Mouse (Mus musculus) hindbrain, embryonic 11.5 days (tissue): Measurements from ENCODE around the gene Olfr222. TPM values are rescaled to one million over a fixed set of nuclear protein-coding genes. Genes with fewer than 3 reads are reported as not detected.

ENCODE experiments used
- ATAC-seq: fragments of 200-750 bp; cut with Nextera tagmentation; 2 replicates; pipeline ENCODE4 v1.8.0; 2017; ENCODE audit warnings: mild to moderate bottlenecking, moderate TSS enrichment, moderate library complexity; ENCODE audit not compliant: low FRiP score
- DNase-seq: peaks from one replicate; pipeline ENCODE4 v3.0.0-alpha.2; 2015; ENCODE audit warnings: low spot score
- H3K27ac ChIP-seq: fragments of 300-500 bp; sonication (generic); 2 replicates; pipeline ENCODE4 v1.5.1; 2014; ENCODE audit warnings: mild to moderate bottlenecking, low read depth, low read length
- H3K27me3 ChIP-seq: fragments of 300-500 bp; sonication (generic); 2 replicates; pipeline ENCODE4 v1.6.1; 2014; ENCODE audit warnings: mild to moderate bottlenecking, low read length, moderate library complexity, mixed read lengths; ENCODE audit not compliant: control insufficient read depth, insufficient read depth
- H3K36me3 ChIP-seq: fragments of 300-500 bp; sonication (generic); 2 replicates; pipeline ENCODE4 v1.6.1; 2014; ENCODE audit warnings: mild to moderate bottlenecking, low read length, moderate library complexity, mixed read lengths; ENCODE audit not compliant: control insufficient read depth, insufficient read depth
- H3K4me1 ChIP-seq: fragments of 300-500 bp; sonication (generic); replicated peaks from 2 replicates; pipeline ENCODE4 v1.6.1; 2014; ENCODE audit warnings: low read length, mixed read lengths; ENCODE audit not compliant: control insufficient read depth, insufficient read depth
- H3K4me2 ChIP-seq: fragments of 300-500 bp; sonication (generic); replicated peaks from 2 replicates; pipeline ENCODE4 v1.6.1; 2014; ENCODE audit warnings: mild to moderate bottlenecking, low read depth, low read length
- H3K4me3 ChIP-seq: fragments of 300-500 bp; sonication (generic); 2 replicates; pipeline ENCODE4 v1.5.1; 2014; ENCODE audit warnings: low read depth, low read length
- H3K9ac ChIP-seq: fragments of 300-500 bp; sonication (generic); 2 replicates; pipeline ENCODE4 v1.6.1; 2014; ENCODE audit warnings: low read depth, low read length
- H3K9me3 ChIP-seq: fragments of 300-500 bp; sonication (generic); 2 replicates; pipeline ENCODE4 v1.6.1; 2016; ENCODE audit warnings: low read length; ENCODE audit not compliant: control insufficient read depth
- WGBS: fragments of 180-500 bp; shearing (Covaris S2); extraction: QIAGEN DNeasy Blood & Tissue Kit; methylation state at CpG from one replicate; pipeline ENCODE4 v1.1.7; 2014; 5-methylcytosine and 5-hydroxymethylcytosine counted together
- polyA plus RNA-seq: library from polyadenylated mRNA; unstranded; fragments of >200 nt; fragmentation: Nextera tagmentation; extraction: Ambion mirVana; gene quantifications from 2 replicates; pipeline ENCODE4 v1.2.1, GENCODE M21; 2014

Gene Olfr222
- polyA plus RNA-seq, 1 experiment from 2014 or later: not detected

GRCm38 (mm10) chr11:59596950-59597349 is 20.9 kb upstream of the Olfr222 start:
- no peaks in the 10 kb centered on the region for H3K27me3 ChIP-seq
- H3K4me2 ChIP-seq: no peak overlapping the region
- WGBS: 94% methylated on average over 8 of the region's 8 CpGs
- DNase-seq (no peak), ATAC-seq (no peak)
- H3K4me3 ChIP-seq: no peak overlapping the region
- no peaks in the 10 kb centered on the region for H3K9me3 ChIP-seq
- no peaks in the 10 kb centered on the region for H3K36me3 ChIP-seq
- H3K4me1 ChIP-seq: no peaks in the 10 kb centered on the region
- H3K27ac ChIP-seq: no peak overlapping the region
- H3K9ac ChIP-seq: no peak overlapping the region

- Histone ChIP-seq H3K27ac (no peak overlapping the region), H3K27me3 (no peaks in the 10 kb centered on the region), H3K4me2 (no peak overlapping the region), H3K9ac (no peak overlapping the region), H3K9me3 (no peaks in the 10 kb centered on the region), H3K36me3 (no peaks in the 10 kb centered on the region), H3K4me1 (no peaks in the 10 kb centered on the region), H3K4me3 (no peak overlapping the region)
- ATAC-seq (no peak), DNase-seq (no peak)
- 59% methylated on average over 4 of the region's 4 CpGs for WGBS
Observed at GRCm38 (mm10) chr11:59596091-59596490, 20.1 kb upstream of the Olfr222 start.

GRCm38 (mm10) chr11:59593189-59593588 is 17.2 kb upstream of the Olfr222 start, which contains the start of gene Olfr223:
Gene Olfr223 (minus strand): TSS chr11:59593289.
- 81% methylated on average over 6 of the region's 6 CpGs for WGBS
- H3K9ac ChIP-seq: no peak within 1 kb of the TSS
- ATAC-seq: no peak

GRCm38 (mm10) chr11:59589496-59589895 is 13.5 kb upstream of the Olfr222 start:
- Histone ChIP-seq H3K9me3 (no peaks in the 10 kb centered on the region), H3K27me3 (no peaks in the 10 kb centered on the region), H3K27ac (no peak overlapping the region; the same call in 1 of the 2 replicates), H3K9ac (no peak overlapping the region), H3K4me3 (no peak overlapping the region), H3K36me3 (no peaks in the 10 kb centered on the region), H3K4me2 (no peak overlapping the region), H3K4me1 (no peaks in the 10 kb centered on the region)
- DNase-seq (no peak), ATAC-seq (no peak)
- whole genome bisulfite sequencing: 88% methylated on average over 8 of the region's 8 CpGs

More at GRCm38 (mm10) chr11:59593189-59593588, 17.2 kb upstream of the Olfr222 start, which contains the start of gene Olfr223:
- no peak for DNase-seq
- no peaks in the 10 kb centered on the region for H3K27me3 ChIP-seq
- no peaks in the 10 kb centered on the region for H3K4me1 ChIP-seq
- no peak within 1 kb of the TSS for H3K27ac ChIP-seq
- no peak within 1 kb of the TSS for H3K4me3 ChIP-seq
- H3K36me3 ChIP-seq: no peaks in the 10 kb centered on the region
- H3K4me2 ChIP-seq: no peak within 1 kb of the TSS
- H3K9me3 ChIP-seq: no peaks in the 10 kb centered on the region

GRCm38 (mm10) chr11:59584539-59584938 is 8.5 kb upstream of the Olfr222 start:
- H3K4me2 ChIP-seq: no peak overlapping the region
- H3K27ac ChIP-seq: no peak overlapping the region
- H3K27me3 ChIP-seq: no peaks in the 10 kb centered on the region
- H3K4me3 ChIP-seq: no peak overlapping the region
- H3K9me3 ChIP-seq: no peaks in the 10 kb centered on the region
- WGBS: 39% methylated on average over 6 of the region's 6 CpGs
- H3K9ac ChIP-seq: no peak overlapping the region
- peak; percentile 48 for DNase-seq
- no peak for ATAC-seq
- no peaks in the 10 kb centered on the region for H3K36me3 ChIP-seq
- H3K4me1 ChIP-seq: no peaks in the 10 kb centered on the region

- no peaks in the 10 kb centered on the region for H3K4me1 ChIP-seq
- no peaks in the 10 kb centered on the region for H3K27me3 ChIP-seq
- DNase-seq (no peak), ATAC-seq (no peak)
- no peak overlapping the region for H3K4me2 ChIP-seq
- H3K36me3 ChIP-seq: no peaks in the 10 kb centered on the region
- no peaks in the 10 kb centered on the region for H3K9me3 ChIP-seq
- no peak overlapping the region for H3K9ac ChIP-seq
- no peak overlapping the region for H3K27ac ChIP-seq
- 70% methylated on average over 9 of the region's 9 CpGs for WGBS
- H3K4me3 ChIP-seq: no peak overlapping the region
Observed at GRCm38 (mm10) chr11:59575726-59576125, 309 bp downstream of the Olfr222 start.

GRCm38 (mm10) chr11:59569306-59569705 is 6.7 kb downstream of the Olfr222 start:
- peak; percentile 19 for DNase-seq
- Histone ChIP-seq H3K9ac (no peak overlapping the region), H3K9me3 (no peaks in the 10 kb centered on the region), H3K36me3 (no peaks in the 10 kb centered on the region), H3K27me3 (no peaks in the 10 kb centered on the region), H3K4me3 (no peak overlapping the region), H3K4me1 (no peaks in the 10 kb centered on the region), H3K4me2 (no peak overlapping the region), H3K27ac (no peak overlapping the region)
- WGBS: 64% methylated on average over 3 of the region's 3 CpGs
- ATAC-seq: no peak

- Histone ChIP-seq H3K27ac (no peak overlapping the region), H3K4me1 (no peaks in the 10 kb centered on the region), H3K4me2 (no peak overlapping the region), H3K27me3 (no peaks in the 10 kb centered on the region), H3K9ac (no peak overlapping the region), H3K9me3 (no peaks in the 10 kb centered on the region), H3K36me3 (no peaks in the 10 kb centered on the region), H3K4me3 (no peak overlapping the region)
- 77% methylated on average over 9 of the region's 9 CpGs for WGBS
- ATAC-seq (no peak), DNase-seq (no peak)
Observed at GRCm38 (mm10) chr11:59562837-59563236, 13.2 kb downstream of the Olfr222 start.

GRCm38 (mm10) chr11:59562336-59562735 is 13.7 kb downstream of the Olfr222 start:
- Histone ChIP-seq H3K27me3 (no peaks in the 10 kb centered on the region), H3K9me3 (no peaks in the 10 kb centered on the region), H3K27ac (no peak overlapping the region), H3K4me1 (no peaks in the 10 kb centered on the region), H3K4me2 (no peak overlapping the region), H3K36me3 (no peaks in the 10 kb centered on the region), H3K4me3 (no peak overlapping the region), H3K9ac (no peak overlapping the region)
- WGBS: 88% methylated on average over 4 of the region's 4 CpGs
- DNase-seq: no peak
- ATAC-seq: no peak
